10 mouse cellular contexts compared by ENCODE assay signal in the genomic region with DNA sequence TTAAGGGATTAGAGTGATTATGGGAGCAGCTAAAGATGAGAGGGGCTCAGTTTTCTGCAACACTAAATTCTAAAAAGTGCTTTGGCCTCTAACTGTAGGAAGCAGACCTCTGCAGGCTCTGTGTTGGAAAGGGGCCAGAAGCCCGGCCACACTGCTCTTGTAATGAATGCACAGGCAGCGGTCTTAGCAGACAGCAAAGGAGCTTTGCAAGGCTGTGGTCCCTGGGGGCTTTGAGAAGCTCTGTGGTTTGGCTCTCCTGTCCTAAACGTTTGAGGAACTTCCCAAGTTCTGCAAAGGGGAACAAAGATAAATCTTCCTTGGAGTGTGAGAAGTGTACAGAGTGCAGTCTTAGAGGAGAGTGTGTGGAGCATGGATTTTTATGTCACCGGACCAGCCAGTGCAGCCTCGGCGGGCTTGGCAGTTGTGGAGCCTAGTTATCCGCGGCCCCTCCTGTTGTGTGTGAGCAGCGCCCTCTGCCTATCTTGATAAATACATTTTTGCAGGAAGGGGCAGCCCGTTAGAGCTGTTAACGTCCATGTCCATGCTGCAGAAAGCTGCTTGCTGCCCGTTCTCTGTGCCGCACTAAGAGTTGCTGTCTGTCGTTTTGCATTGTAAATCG. TPM values are rescaled to one million over a fixed set of nuclear protein-coding genes. Genes with fewer than 3 reads are reported as not detected.
DNase-seq lines count a peak whose midpoint lies in the region; ATAC-seq and TF ChIP-seq lines count a peak whose summit lies in the region.
"Had no signal": no experiment of that assay in that cellular context is flagged by ENCODE, and none has a peak within 500 bp of the region (broad histone marks: within the 10 kb centered on the region; RNA-seq: fewer than 3 reads in every experiment).

No protein-coding gene starts in this region.

- H3K4me1 ChIP-seq in lung, embryonic 14.5 days (ENCODE audit: insufficient read depth) = no peaks in the 10 kb centered on the region
- H3K4me1 ChIP-seq in lung, adult 2 months (ENCODE audit: control insufficient read depth, insufficient read depth, low read length) = peaks cover 2% of the 10 kb centered on the region; the same call in 1 of the 2 replicates

- no peak for TF ChIP-seq CTCF in lung, embryonic 14.5 days (IDR thresholded peaks at IDR 0.05; ENCODE audit: low read depth)
- TF ChIP-seq CTCF in lung, adult 2 months (IDR thresholded peaks at IDR 0.05; ENCODE audit: insufficient read depth, low read length) = no peak

- no peak for TF ChIP-seq POLR2A in lung, adult 2 months (IDR thresholded peaks at IDR 0.05; ENCODE audit: borderline replicate concordance, extremely low read depth, low read depth, low read length)

- H3K4me2 ChIP-seq in lung, embryonic 14.5 days = no peak overlapping the region

- H3K9ac ChIP-seq in lung, embryonic 14.5 days = no peak overlapping the region

- no peak for ATAC-seq in lung, embryonic 14.5 days (ENCODE audit: insufficient read depth)
- peak; percentile 48; the same call in 1 of the 2 replicates for ATAC-seq in erythroblast, adult 5-6 weeks (replicated peaks; ENCODE audit: low FRiP score, poor library complexity, severe bottlenecking)
- ATAC-seq in frontal cortex, adult (ENCODE audit: low TSS enrichment) = no peak

- peaks cover 75% of the 10 kb centered on the region for H3K36me3 ChIP-seq in lung, embryonic 14.5 days (ENCODE audit: insufficient read depth)

- H3K27ac ChIP-seq in lung, embryonic 14.5 days (ENCODE audit: low read depth) = no peak overlapping the region

- 70% methylated on average over 15 of the region's 15 CpGs for WGBS in lung, embryonic 14.5 days
- 60% methylated on average over 15 of the region's 15 CpGs for WGBS in lung, adult 2 months

- H3K9me3 ChIP-seq in lung, embryonic 14.5 days (ENCODE audit: low read depth, low read length) = no peaks in the 10 kb centered on the region

- no peak overlapping the region for H3K4me3 ChIP-seq in lung, embryonic 14.5 days (ENCODE audit: low read depth, low read length)
- H3K4me3 ChIP-seq in lung, adult 2 months (replicated peaks; ENCODE audit: extremely low read depth, low read depth, low read length) = no peak overlapping the region

- DNase-seq in adrenal gland, adult (ENCODE audit: inconsistent age in 2 of 2, low spot score in 1 of 2) = peak; percentile 32 to 59
- no peak for DNase-seq in adrenal gland, postnatal 4 days (ENCODE audit: low spot score in 2 of 2)
- DNase-seq in lung, embryonic 14.5 days = peak; percentile 59
- no peak for DNase-seq in lung, adult 2 months
- peak; percentile 60 to 65 for DNase-seq in kidney, postnatal 25 days
- DNase-seq in thymus, postnatal 4 days = no peak

- H3K27me3 ChIP-seq in lung, embryonic 14.5 days (ENCODE audit: insufficient read depth, low read length) = no peaks in the 10 kb centered on the region

RNA-seq across cellular contexts. Expression of gene Ddx6, which starts 33.0 kb away (rescaled TPM):
- 100 to 1,000 TPM; 146 to 157 TPM for total RNA-seq in adrenal gland, postnatal 4 days (2021)
- polyA plus RNA-seq in lung, embryonic 14.5 days (2014; fragmentation: Nextera tagmentation; extraction: Ambion mirVana) = 21.6 and 23.0 TPM in 2 replicates
- polyA plus RNA-seq in lung, adult 2 months (2012; rRNA removed) = 17.4 and 24.2 TPM in 2 replicates
- 53.1 and 53.8 TPM in 2 replicates for total RNA-seq in erythroblast, adult 5-6 weeks (2015; ENCODE audit: low replicate concordance)
- total RNA-seq in erythroblast, adult 5-6 weeks (2017; ENCODE audit: low replicate concordance) = 109 and 114 TPM in 2 replicates

RNA-seq across cellular contexts. Expression of gene Treh, which starts 35.4 kb away (rescaled TPM):
- not detected for total RNA-seq in adrenal gland, postnatal 4 days (2021)
- not detected in 2 replicates for polyA plus RNA-seq in lung, embryonic 14.5 days (2014; fragmentation: Nextera tagmentation; extraction: Ambion mirVana)
- not detected in 2 replicates for polyA plus RNA-seq in lung, adult 2 months (2012; rRNA removed)
- total RNA-seq in erythroblast, adult 5-6 weeks (2015; ENCODE audit: low replicate concordance) = not detected in 2 replicates
- total RNA-seq in erythroblast, adult 5-6 weeks (2017; ENCODE audit: low replicate concordance) = not detected in 2 replicates
- total RNA-seq: layer of hippocampus, postnatal 14 days had no signal
- polyA plus RNA-seq: neural tube, embryonic 14.5 days had no signal

Comparison
In these comparisons a context has a peak if more than half of its experiments do, and no peak if none do; other contexts are left out.
1. DNase-seq: peak in adrenal gland, adult (2 of 2), lung, embryonic 14.5 days (single experiment) and kidney, postnatal 25 days (2 of 2); none in adrenal gland, postnatal 4 days (0 of 2), lung, adult 2 months (single experiment) and thymus, postnatal 4 days (single experiment).